Mouse (Mus musculus) left cerebral cortex, postnatal 36 days (tissue): ENCODE data around the gene Fat3. TPM values are rescaled to one million over a fixed set of nuclear protein-coding genes. Genes with fewer than 3 reads are reported as not detected.

ENCODE experiments used
- DNase-seq, 2 experiments: peaks; one replicate each; pipeline ENCODE4 v3.0.0; 2021 to 2022; ENCODE audit warnings: low spot score in 2 of 2, mixed read lengths in 1 of 2
- intact Hi-C: fragments of 180-260 bp; cut with DNase I; formaldehyde crosslinking; loops from one replicate; pipeline ENCODE4 v1.15.1; 2025
- total RNA-seq, 2 experiments: library from RNA; stranded (reverse); gene quantifications; 2 replicates each; pipeline ENCODE4 v1.2.3; 2021

Fat3 gene
- total RNA-seq, 2 experiments from 2014 or later = 73.1 to 78.6 TPM

GRCm38 (mm10) chr9:16330290-16330984 lies 170.6 kb downstream of the Fat3 start:
- no peak for DNase-seq
- intact Hi-C loops = no loop called here

- intact Hi-C loops = no loop called here
Measured at GRCm38 (mm10) chr9:16318957-16319356, 182.1 kb downstream of the Fat3 start.

GRCm38 (mm10) chr9:16312599-16313197 lies 188.4 kb downstream of the Fat3 start:
- no peak for DNase-seq
- intact Hi-C loops = no loop called here

More at GRCm38 (mm10) chr9:16318957-16319356, 182.1 kb downstream of the Fat3 start:
- no peak for DNase-seq

GRCm38 (mm10) chr9:16310855-16311848 lies 189.9 kb downstream of the Fat3 start:
- intact Hi-C loops = no loop called here
- DNase-seq = no peak

GRCm38 (mm10) chr9:16310305-16310704 lies 190.8 kb downstream of the Fat3 start:
- intact Hi-C loops = no loop called here
- DNase-seq = no peak

- intact Hi-C loops = loop anchor here (5.0 kb wide), 1 partner anchor 195 kb away; the partner anchor contains the start of gene Fat3
- DNase-seq = no peak
Measured at GRCm38 (mm10) chr9:16307789-16308188, 193.3 kb downstream of the Fat3 start.

- no peak for DNase-seq
- intact Hi-C loops = loop anchor here (5.0 kb wide), 1 partner anchor 196 kb away; the partner anchor contains the start of gene Fat3
Measured at GRCm38 (mm10) chr9:16306222-16306621, 194.9 kb downstream of the Fat3 start.

- intact Hi-C loops = loop anchor here (5.0 kb wide), 1 partner anchor 197 kb away; the partner anchor contains the start of gene Fat3
- DNase-seq = no peak
Measured at GRCm38 (mm10) chr9:16305396-16306086, 195.5 kb downstream of the Fat3 start.

GRCm38 (mm10) chr9:16304949-16305348 lies 196.1 kb downstream of the Fat3 start:
- intact Hi-C loops = loop anchor here (5.0 kb wide), 1 partner anchor 197 kb away; the partner anchor contains the start of gene Fat3
- DNase-seq = no peak

GRCm38 (mm10) chr9:16302484-16302883 lies 198.6 kb downstream of the Fat3 start:
- DNase-seq = no peak
- intact Hi-C loops = no loop called here

- intact Hi-C loops = loop anchor here (10.0 kb wide), 1 partner anchor 183 kb away; no protein-coding TSS in a partner anchor
- DNase-seq = no peak
Measured at GRCm38 (mm10) chr9:16297935-16298334, 203.2 kb downstream of the Fat3 start.

- intact Hi-C loops = loop anchor here (10.0 kb wide), 1 partner anchor 179 kb away; no protein-coding TSS in a partner anchor
- DNase-seq = no peak
Measured at GRCm38 (mm10) chr9:16293928-16294806, 206.9 kb downstream of the Fat3 start.

GRCm38 (mm10) chr9:16292492-16292891 lies 208.6 kb downstream of the Fat3 start:
- no peak for DNase-seq
- intact Hi-C loops = loop anchor here (10.0 kb wide), 1 partner anchor 178 kb away; no protein-coding TSS in a partner anchor

GRCm38 (mm10) chr9:16290911-16291310 lies 210.2 kb downstream of the Fat3 start:
- intact Hi-C loops = loop anchor here (10.0 kb wide), 1 partner anchor 176 kb away; no protein-coding TSS in a partner anchor

GRCm38 (mm10) chr9:16283033-16283432 lies 218.1 kb downstream of the Fat3 start:
- intact Hi-C loops = loop anchor here (10.0 kb wide), 1 partner anchor 258 kb away; no protein-coding TSS in a partner anchor
- peak in 1 of 2 experiments; percentile 23 for DNase-seq

More at GRCm38 (mm10) chr9:16290911-16291310, 210.2 kb downstream of the Fat3 start:
- DNase-seq = no peak

GRCm38 (mm10) chr9:16282291-16282804 lies 218.7 kb downstream of the Fat3 start:
- intact Hi-C loops = loop anchor here (10.0 kb wide), 1 partner anchor 258 kb away; no protein-coding TSS in a partner anchor
- no peak for DNase-seq

- intact Hi-C loops = no loop called here
Measured at GRCm38 (mm10) chr9:16275589-16275988, 225.5 kb downstream of the Fat3 start.

GRCm38 (mm10) chr9:16274130-16274529 lies 227.0 kb downstream of the Fat3 start:
- intact Hi-C loops = no loop called here
- no peak for DNase-seq

More at GRCm38 (mm10) chr9:16275589-16275988, 225.5 kb downstream of the Fat3 start:
- DNase-seq = no peak
